8 mouse cellular contexts compared by ENCODE assay signal in genomic region chr9:23223549-23224077, GRCm38 (mm10). TPM values are rescaled to one million over a fixed set of nuclear protein-coding genes. Genes with fewer than 3 reads are reported as not detected.
A peak's percentile ranks its signal among the peaks of the same experiment; 100 is the strongest.
DNase-seq lines count a peak whose midpoint lies in the region; ATAC-seq and TF ChIP-seq lines count a peak whose summit lies in the region.

No protein-coding gene starts in this region.

- peaks cover 19% of the 10 kb centered on the region for H3K4me1 ChIP-seq in heart, embryonic 13.5 days
- H3K4me1 ChIP-seq in limb, embryonic 13.5 days: peaks cover 18% of the 10 kb centered on the region
- no peaks in the 10 kb centered on the region; the same call in 1 of the 2 replicates for H3K4me1 ChIP-seq in small intestine, adult 2 months (ENCODE audit: control insufficient read depth, insufficient read depth, insufficient read length, low read length)

- intact Hi-C loops in heart, postnatal 36 days (cut with DNase I): no loop called here

- peak overlapping the region; percentile 89 for H3K9ac ChIP-seq in heart, embryonic 13.5 days
- peak overlapping the region; percentile 90 for H3K9ac ChIP-seq in limb, embryonic 13.5 days

- peak overlapping the region; percentile 83 for H3K27ac ChIP-seq in heart, embryonic 13.5 days (replicated peaks)
- H3K27ac ChIP-seq in limb, embryonic 13.5 days: no peak overlapping the region
- no peak overlapping the region for H3K27ac ChIP-seq in small intestine, adult 2 months (ENCODE audit: insufficient read depth, low read depth, low read length)

- no peak for ATAC-seq in heart, embryonic 13.5 days (ENCODE audit: extremely low read depth, insufficient number of reproducible peaks, low FRiP score, low TSS enrichment)
- ATAC-seq in limb, embryonic 13.5 days (ENCODE audit: low FRiP score, low read depth): no peak

- WGBS in heart, embryonic 13.5 days: under 1% methylated on average over 29 of the region's 29 CpGs
- WGBS in limb, embryonic 13.5 days: under 1% methylated on average over 29 of the region's 29 CpGs
- WGBS in small intestine, adult 2 months: 4% methylated on average over 29 of the region's 29 CpGs

- peak overlapping the region; percentile 76 for H3K4me3 ChIP-seq in heart, embryonic 13.5 days
- peak overlapping the region; percentile 74 for H3K4me3 ChIP-seq in limb, embryonic 13.5 days
- peak overlapping the region; percentile 67 for H3K4me3 ChIP-seq in small intestine, adult 2 months (ENCODE audit: low read depth, low read length)

- DNase-seq in heart, postnatal 36 days: no peak
- peak; percentile 5 for DNase-seq in thymus, postnatal 0 days (ENCODE audit: low spot score)
- DNase-seq in thymus, postnatal 36 days: no peak
- no peak for DNase-seq in adrenal gland, adult 2 months
- DNase-seq in embryo, embryonic 11 days: no peak

- peak overlapping the region; percentile 94 for H3K4me2 ChIP-seq in heart, embryonic 13.5 days
- peak overlapping the region; percentile 94 for H3K4me2 ChIP-seq in limb, embryonic 13.5 days (replicated peaks)

- no peak for TF ChIP-seq POLR2A in small intestine, adult 2 months (IDR thresholded peaks at IDR 0.05; ENCODE audit: low read depth, low read length)

- no peak for TF ChIP-seq CTCF in small intestine, adult 2 months (IDR thresholded peaks at IDR 0.05; ENCODE audit: extremely low read depth, insufficient read length, insufficient replicate concordance, low read depth, low read length)

- H3K27me3 ChIP-seq in heart, embryonic 13.5 days (replicated peaks): peaks cover 41% of the 10 kb centered on the region
- peaks cover 73% of the 10 kb centered on the region for H3K27me3 ChIP-seq in limb, embryonic 13.5 days
- H3K27me3 ChIP-seq in small intestine, adult 2 months (ENCODE audit: control insufficient read depth, insufficient read depth, low read length): peaks cover 22% of the 10 kb centered on the region

- no peaks in the 10 kb centered on the region for H3K36me3 ChIP-seq in heart, embryonic 13.5 days
- H3K36me3 ChIP-seq in limb, embryonic 13.5 days: no peaks in the 10 kb centered on the region
- H3K36me3 ChIP-seq in small intestine, adult 2 months (ENCODE audit: control insufficient read depth, insufficient read depth, low read length): no peaks in the 10 kb centered on the region

- H3K9me3 ChIP-seq in heart, embryonic 13.5 days: no peaks in the 10 kb centered on the region
- H3K9me3 ChIP-seq in limb, embryonic 13.5 days: no peaks in the 10 kb centered on the region

RNA-seq across cellular contexts. Expression of gene Bmper, which starts 0.7 kb away (rescaled TPM):
- polyA plus RNA-seq in heart, embryonic 13.5 days (2015; fragmentation: Nextera tagmentation; extraction: Ambion mirVana): 8.3 and 8.4 TPM in 2 replicates
- 1 to 10 TPM; 3.1 to 4.3 TPM for total RNA-seq in heart, postnatal 36 days (2021)
- 0.37 and 0.39 TPM in 2 replicates for polyA plus RNA-seq in thymus, postnatal 0 days (2015; fragmentation: Nextera tagmentation; extraction: Ambion mirVana)
- polyA plus RNA-seq in limb, embryonic 13.5 days (2015; fragmentation: Nextera tagmentation; extraction: Ambion mirVana): 17.6 and 21.2 TPM in 2 replicates
- polyA plus RNA-seq in small intestine, adult 2 months (2012; rRNA removed): 0.22 and 0.28 TPM in 2 replicates
- total RNA-seq in adrenal gland, adult 2 months (2021): 1 to 10 TPM; 1.5 to 2.4 TPM
- polyA plus RNA-seq in adrenal gland, adult 2 months (2012; rRNA removed): 0.61 and 1.1 TPM in 2 replicates
